Mouse (Mus musculus): ENCODE data around the gene H2afy2. TPM values are rescaled to one million over a fixed set of nuclear protein-coding genes. Genes with fewer than 3 reads are reported as not detected.

H2afy2 gene
- polyA plus RNA-seq, 1 experiment from 2014 or later, result 23.9 TPM

GRCm38 (mm10) chr10:61827950-61828936 lies 44.3 kb upstream of the H2afy2 start:
- no peak for TF ChIP-seq CTCF (IDR thresholded peaks at IDR 0.05)
- no peak for TF ChIP-seq EP300 (IDR thresholded peaks at IDR 0.05)
- H3K36me3 ChIP-seq (ENCODE audit: insufficient read depth, low read length), result no peaks in the 10 kb centered on the region
- no peak for DNase-seq (ENCODE audit: low spot score)
- H3K4me1 ChIP-seq (ENCODE audit: insufficient read depth, low read depth, low read length), result peaks cover 5% of the 10 kb centered on the region; the same call in 1 of the 2 replicates
- no peak overlapping the region for H3K4me3 ChIP-seq (ENCODE audit: low read depth, low read length)
- WGBS, result 90% methylated on average over 32 of the region's 32 CpGs
- ATAC-seq, result no peak
- H3K27ac ChIP-seq (ENCODE audit: low read length), result no peak overlapping the region
- no peak overlapping the region for H3K9ac ChIP-seq (replicated peaks; ENCODE audit: low read depth)
- H3K4me2 ChIP-seq (replicated peaks; ENCODE audit: low read depth, low read length), result no peak overlapping the region
- H3K9me3 ChIP-seq (ENCODE audit: low read length), result no peaks in the 10 kb centered on the region
- H3K27me3 ChIP-seq (replicated peaks; ENCODE audit: insufficient read depth, low read length), result no peaks in the 10 kb centered on the region

DNA sequence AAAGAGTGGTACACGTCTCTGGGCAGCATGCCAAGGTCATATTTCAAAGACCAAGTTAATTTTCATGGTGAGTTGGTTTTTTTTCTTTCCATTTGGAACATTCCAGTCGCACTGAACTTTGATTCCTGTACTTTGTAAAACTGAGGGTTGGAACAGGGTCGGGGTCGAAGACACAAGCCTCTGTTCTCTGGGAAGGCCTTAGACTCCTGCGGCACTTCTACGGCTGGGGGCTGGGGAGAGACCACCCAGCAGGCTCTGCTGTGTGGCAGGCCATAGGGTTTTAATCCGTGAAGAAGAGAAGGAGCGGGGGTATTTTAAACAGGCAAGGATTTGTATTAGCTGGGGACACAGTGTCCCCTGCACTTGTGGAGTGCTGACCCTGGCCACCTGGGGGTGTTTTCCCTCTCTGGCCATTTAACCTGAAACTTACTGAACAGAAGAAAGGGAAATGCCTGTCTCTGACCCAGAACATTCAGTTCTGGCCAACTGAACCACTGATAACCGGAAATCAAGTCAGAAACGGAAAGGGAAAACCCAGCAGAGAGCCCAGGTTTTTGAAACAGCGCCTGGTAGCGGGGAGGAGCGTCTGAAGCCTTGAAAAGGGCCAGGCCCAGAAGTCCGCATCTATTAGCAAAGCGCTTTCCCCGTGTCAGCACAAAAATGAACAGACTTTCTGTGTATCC lies 42.9 kb upstream of the H2afy2 start:
- Histone ChIP-seq H3K9me3 (ENCODE audit: low read length) (no peaks in the 10 kb centered on the region), H3K4me1 (ENCODE audit: insufficient read depth, low read depth, low read length) (peaks cover 5% of the 10 kb centered on the region; the same call in 1 of the 2 replicates), H3K27me3 (replicated peaks; ENCODE audit: insufficient read depth, low read length) (no peaks in the 10 kb centered on the region), H3K4me3 (ENCODE audit: low read depth, low read length) (no peak overlapping the region), H3K36me3 (ENCODE audit: insufficient read depth, low read length) (no peaks in the 10 kb centered on the region), H3K9ac (replicated peaks; ENCODE audit: low read depth) (no peak overlapping the region), H3K27ac (ENCODE audit: low read length) (no peak overlapping the region), H3K4me2 (replicated peaks; ENCODE audit: low read depth, low read length) (no peak overlapping the region)
- 38% methylated on average over 16 of the region's 16 CpGs for WGBS
- TF ChIP-seq EP300 (IDR thresholded peaks at IDR 0.05), result peak; percentile 55; the same call in 1 of the 2 replicates
- TF ChIP-seq CTCF (IDR thresholded peaks at IDR 0.05), result no peak
- ATAC-seq (peak; percentile 34), DNase-seq (ENCODE audit: low spot score) (peak; percentile 36)

DNA sequence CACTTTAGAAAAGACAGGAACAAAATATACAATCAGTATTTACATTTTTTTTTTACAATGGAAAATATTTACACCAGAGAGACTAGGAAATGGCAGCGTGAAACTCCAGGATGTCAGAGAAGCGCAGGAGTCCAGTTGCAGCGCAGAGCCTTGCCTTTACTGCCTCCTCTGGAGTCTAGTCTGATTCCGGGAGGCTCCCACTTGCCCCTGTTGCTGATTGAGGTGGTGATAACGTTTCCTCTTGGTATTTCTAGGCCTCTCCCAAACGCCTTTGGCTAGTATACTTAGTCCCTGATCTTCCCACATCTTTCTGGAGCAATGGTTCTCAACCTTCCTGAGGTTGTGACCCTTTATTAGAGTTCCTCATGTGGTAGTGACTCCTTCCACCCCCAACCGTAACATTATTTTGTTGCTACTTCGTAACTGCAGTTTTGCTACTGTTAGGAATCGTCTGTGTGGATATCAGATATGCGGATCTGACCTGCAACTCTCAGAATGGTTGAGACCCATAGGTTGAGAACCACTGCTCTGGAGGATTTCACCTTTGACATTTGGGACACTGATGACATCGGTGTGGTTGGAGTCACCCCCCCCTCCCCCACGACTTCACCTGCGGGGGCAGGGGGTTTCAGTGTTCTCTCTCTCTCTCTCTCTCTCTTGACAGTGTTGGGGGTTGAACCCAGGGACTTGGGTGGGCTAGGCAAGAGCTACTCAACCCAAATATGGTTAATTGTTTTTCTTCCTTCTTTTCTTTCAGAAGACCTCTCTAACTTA lies 42.2 kb upstream of the H2afy2 start:
- no peak for DNase-seq (ENCODE audit: low spot score)
- H3K36me3 ChIP-seq (ENCODE audit: insufficient read depth, low read length), result no peaks in the 10 kb centered on the region
- H3K9me3 ChIP-seq (ENCODE audit: low read length), result no peaks in the 10 kb centered on the region
- H3K9ac ChIP-seq (replicated peaks; ENCODE audit: low read depth), result no peak overlapping the region
- TF ChIP-seq EP300 (IDR thresholded peaks at IDR 0.05), result no peak
- no peak for TF ChIP-seq CTCF (IDR thresholded peaks at IDR 0.05)
- no peak overlapping the region for H3K27ac ChIP-seq (ENCODE audit: low read length)
- no peaks in the 10 kb centered on the region for H3K27me3 ChIP-seq (replicated peaks; ENCODE audit: insufficient read depth, low read length)
- peaks cover 5% of the 10 kb centered on the region; the same call in 1 of the 2 replicates for H3K4me1 ChIP-seq (ENCODE audit: insufficient read depth, low read depth, low read length)
- no peak overlapping the region for H3K4me2 ChIP-seq (replicated peaks; ENCODE audit: low read depth, low read length)
- no peak for ATAC-seq
- WGBS, result 54% methylated on average over 13 of the region's 13 CpGs
- no peak overlapping the region for H3K4me3 ChIP-seq (ENCODE audit: low read depth, low read length)

DNA sequence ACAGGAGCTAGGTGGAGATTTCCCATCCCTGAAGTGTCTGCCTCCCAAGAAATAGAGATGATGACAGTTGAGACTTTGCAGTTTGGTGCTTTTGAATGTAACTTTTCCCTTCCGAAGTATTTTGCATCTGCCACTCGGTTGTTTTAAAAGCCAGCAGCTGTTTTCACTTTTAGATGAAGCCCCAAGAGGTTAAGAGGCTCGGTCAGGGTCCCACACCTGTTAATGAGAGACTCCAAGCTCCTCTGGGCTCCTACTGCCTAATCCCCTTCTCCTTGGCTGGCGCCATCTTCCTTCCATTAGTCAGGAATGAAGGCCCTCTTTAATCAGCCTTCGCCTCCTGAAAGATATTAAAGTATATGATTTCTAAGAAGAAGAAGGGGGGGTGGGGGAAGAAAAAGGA lies 41.6 kb upstream of the H2afy2 start:
- WGBS, result 66% methylated on average over 5 of the region's 5 CpGs
- no peak overlapping the region for H3K4me2 ChIP-seq (replicated peaks; ENCODE audit: low read depth, low read length)
- H3K9me3 ChIP-seq (ENCODE audit: low read length), result no peaks in the 10 kb centered on the region
- H3K27me3 ChIP-seq (replicated peaks; ENCODE audit: insufficient read depth, low read length), result no peaks in the 10 kb centered on the region
- peaks cover 5% of the 10 kb centered on the region; the same call in 1 of the 2 replicates for H3K4me1 ChIP-seq (ENCODE audit: insufficient read depth, low read depth, low read length)
- H3K27ac ChIP-seq (ENCODE audit: low read length), result no peak overlapping the region
- H3K9ac ChIP-seq (replicated peaks; ENCODE audit: low read depth), result no peak overlapping the region
- no peak for DNase-seq (ENCODE audit: low spot score)
- no peak for TF ChIP-seq CTCF (IDR thresholded peaks at IDR 0.05)
- no peak for TF ChIP-seq EP300 (IDR thresholded peaks at IDR 0.05)
- H3K36me3 ChIP-seq (ENCODE audit: insufficient read depth, low read length), result no peaks in the 10 kb centered on the region
- no peak overlapping the region for H3K4me3 ChIP-seq (ENCODE audit: low read depth, low read length)
- no peak for ATAC-seq

- Histone ChIP-seq H3K9me3 (ENCODE audit: low read length) (no peaks in the 10 kb centered on the region), H3K4me2 (replicated peaks; ENCODE audit: low read depth, low read length) (no peak overlapping the region), H3K4me3 (ENCODE audit: low read depth, low read length) (no peak overlapping the region), H3K27me3 (replicated peaks; ENCODE audit: insufficient read depth, low read length) (no peaks in the 10 kb centered on the region), H3K27ac (ENCODE audit: low read length) (no peak overlapping the region), H3K36me3 (ENCODE audit: insufficient read depth, low read length) (no peaks in the 10 kb centered on the region), H3K9ac (replicated peaks; ENCODE audit: low read depth) (no peak overlapping the region), H3K4me1 (ENCODE audit: insufficient read depth, low read depth, low read length) (peaks cover 5% of the 10 kb centered on the region; the same call in 1 of the 2 replicates)
- DNase-seq (ENCODE audit: low spot score) (no peak), ATAC-seq (no peak)
- 33% methylated on average over 4 of the region's 4 CpGs for WGBS
- no peak for TF ChIP-seq CTCF (IDR thresholded peaks at IDR 0.05)
- TF ChIP-seq EP300 (IDR thresholded peaks at IDR 0.05), result no peak
Measured at GRCm38 (mm10) chr10:61823731-61824115, 39.8 kb upstream of the H2afy2 start.

All from lung, postnatal 0 days (tissue).